Mouse (Mus musculus) urinary bladder, postnatal 10 days (tissue): Measurements from ENCODE around the gene Epb41l3.

Experiments
- DNase-seq: peaks from one replicate; pipeline ENCODE4 v3.0.0; 2022; ENCODE audit warnings: low spot score

Epb41l3 gene

GRCm38 (mm10) chr17:69181560-69182316 lies 106.3 kb downstream of the Epb41l3 start:
- DNase-seq: no peak

GRCm38 (mm10) chr17:69187794-69188193 lies 112.3 kb downstream of the Epb41l3 start:
- no peak for DNase-seq

GRCm38 (mm10) chr17:69192863-69193493 lies 117.5 kb downstream of the Epb41l3 start:
- DNase-seq: no peak

GRCm38 (mm10) chr17:69194599-69194998 lies 119.1 kb downstream of the Epb41l3 start:
- no peak for DNase-seq

GRCm38 (mm10) chr17:69195758-69196157 lies 120.3 kb downstream of the Epb41l3 start:
- no peak for DNase-seq

- no peak for DNase-seq
Observed at GRCm38 (mm10) chr17:69196656-69197055, 121.2 kb downstream of the Epb41l3 start.

GRCm38 (mm10) chr17:69198805-69199204 lies 123.3 kb downstream of the Epb41l3 start:
- DNase-seq: no peak

- DNase-seq: no peak
Observed at GRCm38 (mm10) chr17:69199827-69200226, 124.3 kb downstream of the Epb41l3 start.

GRCm38 (mm10) chr17:69200936-69201335 lies 125.5 kb downstream of the Epb41l3 start:
- DNase-seq: no peak

GRCm38 (mm10) chr17:69205282-69205999 lies 130.0 kb downstream of the Epb41l3 start:
- no peak for DNase-seq

GRCm38 (mm10) chr17:69207562-69208312 lies 132.3 kb downstream of the Epb41l3 start:
- no peak for DNase-seq

- no peak for DNase-seq
Observed at GRCm38 (mm10) chr17:69211065-69211464, 135.6 kb downstream of the Epb41l3 start.

GRCm38 (mm10) chr17:69216120-69216519 lies 140.6 kb downstream of the Epb41l3 start:
- no peak for DNase-seq

GRCm38 (mm10) chr17:69220849-69221248 lies 145.4 kb downstream of the Epb41l3 start:
- no peak for DNase-seq

- no peak for DNase-seq
Observed at GRCm38 (mm10) chr17:69221377-69221776, 145.9 kb downstream of the Epb41l3 start.

- no peak for DNase-seq
Observed at GRCm38 (mm10) chr17:69221966-69222692, 146.6 kb downstream of the Epb41l3 start.

- no peak for DNase-seq
Observed at GRCm38 (mm10) chr17:69225996-69226395, 150.5 kb downstream of the Epb41l3 start.

- DNase-seq: no peak
Observed at GRCm38 (mm10) chr17:69227426-69228014, 152.0 kb downstream of the Epb41l3 start.

GRCm38 (mm10) chr17:69229451-69229850 lies 154.0 kb downstream of the Epb41l3 start:
- DNase-seq: no peak

- no peak for DNase-seq
Observed at GRCm38 (mm10) chr17:69230131-69230621, 154.7 kb downstream of the Epb41l3 start.

- no peak for DNase-seq
Observed at GRCm38 (mm10) chr17:69231360-69231759, 155.9 kb downstream of the Epb41l3 start.
